Mouse (Mus musculus) myocyte (in vitro differentiated cells): ENCODE measurements at regions not wholly inside any gene's neighbourhood (a gene's known extent, or its start where the extent isn't known, plus 50 kb on each side); places are given as distances from the start of the nearest gene placed in this dataset.
A peak's percentile ranks its signal among the peaks of the same experiment; 100 is the strongest.

Experiments
- H3K27me3 ChIP-seq: one replicate; pipeline ENCODE4 v1.6.1; 2011; ENCODE audit not compliant: control insufficient read depth, insufficient read depth, insufficient read length
- H3K36me3 ChIP-seq: one replicate; pipeline ENCODE4 v1.6.1; 2011; ENCODE audit not compliant: control insufficient read depth, insufficient read depth
- H3K4me2 ChIP-seq: one replicate; pipeline ENCODE4 v1.6.1; 2011; ENCODE audit warnings: low read depth, control low read depth
- H3K4me3 ChIP-seq: one replicate; pipeline ENCODE4 v1.5.1; 2011; ENCODE audit warnings: mild to moderate bottlenecking, control low read depth, moderate library complexity
- H3K79me2 ChIP-seq: one replicate; pipeline ENCODE4 v1.6.1; 2011; ENCODE audit not compliant: control insufficient read depth, insufficient read depth
- H3ac ChIP-seq: one replicate; pipeline ENCODE4 v1.6.1; 2011; ENCODE audit not compliant: control insufficient read depth, insufficient read length
- CEBPB ChIP-seq: IDR thresholded peaks from 2 replicates; pipeline ENCODE4 v1.6.1; 2011; ENCODE audit warnings: mild to moderate bottlenecking, moderate library complexity; ENCODE audit not compliant: poor library complexity, insufficient read depth, severe bottlenecking
- E2F4 ChIP-seq: IDR thresholded peaks from one replicate; pipeline ENCODE4 v1.6.1; 2011; ENCODE audit warnings: mild to moderate bottlenecking, control low read depth, moderate library complexity; ENCODE audit not compliant: insufficient read depth
- MAX ChIP-seq: IDR thresholded peaks from one replicate; pipeline ENCODE4 v1.6.1; 2011; ENCODE audit warnings: low read depth, mild to moderate bottlenecking, control low read depth
- MYOD1 ChIP-seq, 3 experiments: IDR thresholded peaks; one replicate each; pipeline ENCODE4 v1.6.1; 2011; ENCODE audit warnings: control low read depth in 2 of 3, low read depth in 2 of 3, mild to moderate bottlenecking in 2 of 3, moderate library complexity in 1 of 3; ENCODE audit not compliant: insufficient read length in 2 of 3, control insufficient read depth in 1 of 3
- MYOG ChIP-seq, 3 experiments: IDR thresholded peaks; one replicate each; pipeline ENCODE4 v1.6.1; 2011; ENCODE audit warnings: control low read depth in 2 of 3, low read depth in 2 of 3, mild to moderate bottlenecking in 2 of 3; ENCODE audit not compliant: insufficient read length in 2 of 3, control insufficient read depth in 1 of 3, insufficient read depth in 1 of 3
- POLR2A ChIP-seq: IDR thresholded peaks from one replicate; pipeline ENCODE4 v1.6.1; 2011; ENCODE audit warnings: low read depth, mild to moderate bottlenecking, control low read depth, moderate library complexity; ENCODE audit not compliant: insufficient read length
- POLR2AphosphoS2 ChIP-seq: IDR thresholded peaks from one replicate; pipeline ENCODE4 v1.6.1; 2011; ENCODE audit warnings: low read depth, control low read depth; ENCODE audit not compliant: insufficient read length
- REST ChIP-seq: IDR thresholded peaks from one replicate; pipeline ENCODE4 v1.6.1; 2011; ENCODE audit warnings: mild to moderate bottlenecking, control low read depth, moderate library complexity; ENCODE audit not compliant: insufficient read depth, insufficient read length
- SRF ChIP-seq: IDR thresholded peaks from one replicate; pipeline ENCODE4 v1.6.1; 2011; ENCODE audit warnings: low read depth; ENCODE audit not compliant: control insufficient read depth, insufficient read length
- TCF12 ChIP-seq: IDR thresholded peaks from one replicate; pipeline ENCODE4 v1.6.1; 2011; ENCODE audit warnings: mild to moderate bottlenecking, control low read depth; ENCODE audit not compliant: poor library complexity, insufficient read depth, severe bottlenecking
- TCF3 ChIP-seq: IDR thresholded peaks from one replicate; pipeline ENCODE4 v1.6.1; 2011; ENCODE audit warnings: low read depth, control low read depth; ENCODE audit not compliant: insufficient read length
- USF1 ChIP-seq: IDR thresholded peaks from one replicate; pipeline ENCODE4 v1.6.1; 2011; ENCODE audit warnings: low read depth, mild to moderate bottlenecking, control low read depth, moderate library complexity

DNA sequence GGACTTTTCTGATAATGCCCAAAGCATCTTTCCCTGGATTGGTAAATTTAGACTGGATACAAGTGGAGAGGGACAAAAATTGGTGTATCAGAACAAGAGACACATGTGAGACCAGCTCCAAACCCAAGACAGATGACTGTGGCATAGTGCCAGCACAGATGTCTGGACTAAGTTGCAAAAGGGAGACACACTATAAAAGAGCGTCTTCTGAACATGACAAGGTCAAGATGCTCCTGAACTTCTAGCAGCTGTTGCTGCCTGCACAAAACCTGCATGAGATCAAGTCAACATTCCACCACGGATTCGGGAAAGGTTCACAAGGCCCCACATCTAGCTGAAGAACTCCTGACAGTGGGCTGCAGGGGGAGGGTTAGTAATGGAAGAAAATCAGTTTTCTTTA is 229.2 kb upstream of the P2ry1 start:
- Histone ChIP-seq H3K27me3 (no peaks in the 10 kb centered on the region), H3ac (no peak overlapping the region), H3K36me3 (no peaks in the 10 kb centered on the region), H3K4me2 (no peak overlapping the region), H3K4me3 (no peak overlapping the region), H3K79me2 (no peaks in the 10 kb centered on the region)
- TF ChIP-seq POLR2A (no peak), MYOG (IDR thresholded peaks at IDR 0.05; ENCODE audit: control insufficient read depth in 1 of 3, insufficient read depth in 1 of 3, insufficient read length in 2 of 3, low read depth in 2 of 3) (no peak), CEBPB (no peak), SRF (no peak), POLR2AphosphoS2 (no peak), REST (no peak), MYOD1 (IDR thresholded peaks at IDR 0.05; ENCODE audit: control insufficient read depth in 1 of 3, insufficient read length in 2 of 3, low read depth in 2 of 3) (no peak), TCF3 (no peak), E2F4 (no peak), TCF12 (no peak), MAX (no peak), USF1 (no peak)

DNA sequence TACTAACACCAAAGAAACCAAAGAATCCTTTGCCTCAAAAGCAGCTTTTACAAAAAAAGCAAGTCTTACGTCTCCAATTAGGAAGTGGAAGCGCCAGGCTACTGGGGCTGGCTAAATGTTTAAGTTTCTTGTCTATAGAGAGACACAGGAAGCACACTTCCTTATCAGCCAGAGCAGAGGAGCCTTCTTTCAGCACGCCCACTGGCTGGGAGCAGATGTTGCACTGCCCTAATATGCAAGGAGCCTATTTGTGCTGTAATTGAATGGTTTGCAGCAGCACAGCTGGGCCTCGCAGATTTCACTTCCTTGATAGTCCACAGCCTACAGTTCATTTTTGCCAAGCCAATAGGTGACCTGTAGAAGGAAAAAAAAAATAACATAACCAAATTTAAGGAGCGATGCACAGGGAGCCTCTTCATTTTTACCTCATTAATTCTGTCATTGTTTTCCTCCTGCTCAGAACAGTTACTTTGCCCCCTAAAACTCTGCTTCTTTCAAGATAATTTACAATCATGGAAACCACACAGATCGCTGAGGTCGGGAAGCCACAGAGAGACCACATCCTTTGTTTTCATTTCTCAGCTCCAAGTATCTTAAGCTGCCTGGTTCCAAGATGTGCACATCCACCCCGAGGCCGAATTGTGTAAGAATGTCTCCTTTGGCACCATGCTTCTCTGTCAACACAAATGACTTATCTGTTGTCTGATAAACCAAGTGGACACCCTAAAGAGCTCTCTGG is 217.3 kb upstream of the P2ry1 start:
- H3K27me3 ChIP-seq, result no peaks in the 10 kb centered on the region

DNA sequence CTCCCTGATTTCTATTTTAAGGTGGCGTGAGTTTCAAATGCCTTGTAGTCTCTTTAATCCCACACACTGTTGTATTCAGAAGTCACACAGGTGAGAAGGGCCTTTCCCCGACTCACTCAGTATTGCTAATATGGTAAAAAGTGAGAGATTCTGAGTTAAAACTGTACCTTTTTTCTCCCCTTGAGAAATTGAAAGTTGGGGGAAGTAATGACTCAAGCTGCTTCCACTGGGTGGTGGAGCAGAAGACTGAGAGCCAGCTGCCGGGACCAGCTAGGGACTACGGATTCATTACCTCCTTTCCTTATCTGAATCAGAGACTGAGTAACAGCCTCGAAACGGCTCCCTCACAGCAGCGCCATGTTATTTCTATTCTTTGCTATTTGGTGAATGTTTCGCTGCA is 214.6 kb upstream of the P2ry1 start:
- Histone ChIP-seq H3K36me3 (no peaks in the 10 kb centered on the region), H3K4me3 (no peak overlapping the region), H3K4me2 (no peak overlapping the region), H3K27me3 (no peaks in the 10 kb centered on the region), H3ac (no peak overlapping the region), H3K79me2 (no peaks in the 10 kb centered on the region)
- TF ChIP-seq MYOG (IDR thresholded peaks at IDR 0.05; ENCODE audit: control insufficient read depth in 1 of 3, insufficient read depth in 1 of 3, insufficient read length in 2 of 3, low read depth in 2 of 3) (no peak), POLR2AphosphoS2 (no peak), POLR2A (no peak), USF1 (no peak), MAX (no peak), TCF12 (no peak), SRF (no peak), MYOD1 (IDR thresholded peaks at IDR 0.05; ENCODE audit: control insufficient read depth in 1 of 3, insufficient read length in 2 of 3, low read depth in 2 of 3) (no peak)

More for the DNA sequence above, 217.3 kb upstream of the P2ry1 start:
- Histone ChIP-seq H3K79me2 (no peaks in the 10 kb centered on the region), H3ac (no peak overlapping the region), H3K36me3 (no peaks in the 10 kb centered on the region), H3K4me3 (no peak overlapping the region), H3K4me2 (peak overlapping the region; percentile 61)
- TF ChIP-seq SRF, result no peak
- peak; percentile 25 for TF ChIP-seq TCF3
- no peak for TF ChIP-seq MYOG (IDR thresholded peaks at IDR 0.05; ENCODE audit: control insufficient read depth in 1 of 3, insufficient read depth in 1 of 3, insufficient read length in 2 of 3, low read depth in 2 of 3)
- TF ChIP-seq MYOD1 (IDR thresholded peaks at IDR 0.05; ENCODE audit: control insufficient read depth in 1 of 3, insufficient read length in 2 of 3, low read depth in 2 of 3), result peak in 2 of 3 experiments; percentile 78 to 79
- no peak for TF ChIP-seq POLR2AphosphoS2
- peak; percentile 90 for TF ChIP-seq CEBPB

DNA sequence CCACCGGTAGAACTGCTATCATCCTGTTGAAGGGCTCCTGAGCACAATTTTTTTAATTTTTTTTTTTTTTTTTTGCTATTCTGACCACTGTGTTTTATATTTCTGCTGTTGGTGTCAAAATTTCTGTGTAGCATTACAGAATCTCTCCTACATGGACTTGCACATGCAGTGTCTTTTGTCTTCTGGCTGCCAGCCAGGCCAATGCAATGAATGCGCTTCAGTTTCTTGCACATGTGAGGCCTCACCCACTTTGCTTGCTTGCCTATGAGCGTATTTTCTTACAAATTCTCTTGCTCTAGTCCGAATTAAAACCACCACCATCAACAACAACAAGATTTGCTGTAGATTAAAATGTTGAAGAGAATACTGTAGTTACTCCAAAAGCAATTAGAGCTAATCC is 213.2 kb upstream of the P2ry1 start:
- no peak overlapping the region for H3ac ChIP-seq
- no peak overlapping the region for H3K4me3 ChIP-seq
- TF ChIP-seq TCF3, result no peak
- TF ChIP-seq TCF12, result no peak
- TF ChIP-seq POLR2A, result no peak
- no peak for TF ChIP-seq MYOD1 (IDR thresholded peaks at IDR 0.05; ENCODE audit: control insufficient read depth in 1 of 3, insufficient read length in 2 of 3, low read depth in 2 of 3)
- TF ChIP-seq MYOG (IDR thresholded peaks at IDR 0.05; ENCODE audit: control insufficient read depth in 1 of 3, insufficient read depth in 1 of 3, insufficient read length in 2 of 3, low read depth in 2 of 3), result no peak
- TF ChIP-seq SRF, result no peak
- TF ChIP-seq USF1, result no peak
- no peak for TF ChIP-seq REST
- H3K27me3 ChIP-seq, result no peaks in the 10 kb centered on the region
- no peak overlapping the region for H3K4me2 ChIP-seq
- no peaks in the 10 kb centered on the region for H3K79me2 ChIP-seq
- H3K36me3 ChIP-seq, result no peaks in the 10 kb centered on the region

DNA sequence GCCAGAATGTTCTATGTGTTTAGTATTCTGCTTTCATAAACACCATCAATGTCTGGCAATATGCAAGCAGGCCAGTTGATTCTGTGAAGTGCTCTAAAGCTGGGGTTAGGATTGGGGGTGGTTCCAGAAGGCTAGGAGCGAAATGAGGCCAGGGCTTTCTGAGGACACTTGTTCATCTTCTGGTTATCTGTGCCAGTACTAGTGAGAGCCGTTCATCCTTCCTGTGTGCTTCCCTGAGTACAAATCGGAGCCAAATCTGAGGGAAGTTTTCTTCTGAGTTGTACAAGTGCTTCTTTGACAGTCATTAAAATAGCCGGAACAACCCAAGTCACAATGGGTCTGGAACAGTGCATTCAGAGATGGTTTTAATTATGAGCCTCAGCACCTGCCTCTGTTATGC is 210.4 kb upstream of the P2ry1 start:
- TF ChIP-seq MYOD1 (IDR thresholded peaks at IDR 0.05; ENCODE audit: control insufficient read depth in 1 of 3, insufficient read length in 2 of 3, low read depth in 2 of 3) (no peak), TCF3 (no peak), POLR2AphosphoS2 (no peak), POLR2A (no peak), MYOG (IDR thresholded peaks at IDR 0.05; ENCODE audit: control insufficient read depth in 1 of 3, insufficient read depth in 1 of 3, insufficient read length in 2 of 3, low read depth in 2 of 3) (no peak), REST (no peak), TCF12 (no peak), USF1 (no peak), E2F4 (no peak), MAX (no peak), SRF (no peak), CEBPB (no peak)
- Histone ChIP-seq H3ac (no peak overlapping the region), H3K79me2 (no peaks in the 10 kb centered on the region)

More for the DNA sequence above, 210.4 kb upstream of the P2ry1 start:
- Histone ChIP-seq H3K27me3 (no peaks in the 10 kb centered on the region), H3K36me3 (no peaks in the 10 kb centered on the region), H3K4me3 (no peak overlapping the region), H3K4me2 (no peak overlapping the region)
